ENCODE assay signal across 12 mouse cellular contexts in the genomic region with DNA sequence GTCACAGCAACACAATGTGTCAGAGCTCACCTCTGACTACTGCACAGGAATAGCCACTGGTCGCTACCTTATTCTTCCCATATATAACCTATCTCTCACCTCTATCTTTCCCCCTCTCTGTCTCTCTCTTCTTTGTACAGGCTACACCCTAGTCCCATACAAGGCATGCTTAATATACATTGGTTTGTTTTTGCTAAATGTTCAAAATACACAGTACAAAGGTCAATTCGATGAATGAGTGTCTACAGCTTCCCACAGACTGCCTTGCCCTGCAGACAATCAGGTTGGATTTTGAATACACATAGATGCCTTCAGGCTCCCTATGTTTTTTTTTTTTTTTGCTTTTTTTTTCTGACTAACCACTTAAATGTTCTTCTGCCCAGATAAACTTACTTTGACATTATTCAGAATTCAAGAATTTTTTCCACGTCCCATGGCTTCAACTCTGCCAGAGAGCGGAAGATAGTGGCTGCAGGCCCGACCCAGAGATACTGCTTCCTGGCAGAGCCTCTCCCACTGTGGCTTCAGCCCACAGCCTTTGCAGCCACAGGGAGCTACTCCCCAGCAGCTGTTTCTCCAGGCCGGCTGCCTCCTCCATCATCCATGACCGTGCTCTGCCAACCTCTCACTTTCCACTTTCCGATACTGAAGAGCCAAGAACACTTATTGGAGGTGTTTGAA.
DNase-seq lines count a peak whose midpoint lies in the region; ATAC-seq lines count a peak whose summit lies in the region.
"Had no signal": no experiment of that assay in that cellular context is flagged by ENCODE, and none has a peak within 500 bp of the region (broad histone marks: within the 10 kb centered on the region; RNA-seq: fewer than 3 reads in every experiment).

No protein-coding gene starts in this region.

- intact Hi-C loops in left cerebral cortex, postnatal 14 days (cut with DNase I), result no loop called here

- DNase-seq in left cerebral cortex, adult 18-20 months (ENCODE audit: low spot score in 2 of 2), result peak; percentile 26 to 37
- DNase-seq in left cerebral cortex, postnatal 14 days (ENCODE audit: low spot score in 2 of 2), result no peak
- DNase-seq in heart, adult 9 months (ENCODE audit: low spot score in 2 of 2), result peak; percentile 49 to 57
- no peak for DNase-seq in adrenal gland, postnatal 4 days (ENCODE audit: low spot score in 2 of 2)
- DNase-seq in yolk sac, embryonic 10.5 days (ENCODE audit: low spot score), result no peak
- DNase-seq: cerebellum, adult 11 months; kidney, postnatal 10 days; right cerebral cortex, postnatal 4 days; thymus, adult 2 months had no signal

- no peak overlapping the region for H3K9ac ChIP-seq in embryonic facial prominence, embryonic 15.5 days
- no peak overlapping the region for H3K9ac ChIP-seq in limb, embryonic 15.5 days
- H3K9ac ChIP-seq: limb, embryonic 12.5 days had no signal

- no peaks in the 10 kb centered on the region for H3K36me3 ChIP-seq in embryonic facial prominence, embryonic 15.5 days
- no peaks in the 10 kb centered on the region for H3K36me3 ChIP-seq in limb, embryonic 15.5 days
- H3K36me3 ChIP-seq: limb, embryonic 12.5 days had no signal

- ATAC-seq in embryonic facial prominence, embryonic 15.5 days (ENCODE audit: insufficient number of reproducible peaks, low FRiP score, low TSS enrichment, low read depth), result peak; percentile 85
- 0 out of 2 replicates have a peak, but pooled peaks have one; percentile 74 for ATAC-seq in limb, embryonic 15.5 days (ENCODE audit: insufficient number of reproducible peaks, low FRiP score, low TSS enrichment, low read depth)

- no peak overlapping the region for H3K4me2 ChIP-seq in embryonic facial prominence, embryonic 15.5 days (replicated peaks)
- H3K4me2 ChIP-seq in limb, embryonic 15.5 days, result no peak overlapping the region
- H3K4me2 ChIP-seq: limb, embryonic 12.5 days had no signal

- H3K4me3 ChIP-seq in embryonic facial prominence, embryonic 15.5 days (replicated peaks), result no peak overlapping the region
- H3K4me3 ChIP-seq in limb, embryonic 15.5 days, result no peak overlapping the region
- H3K4me3 ChIP-seq: limb, embryonic 12.5 days had no signal

- peaks cover 7% of the 10 kb centered on the region; the same call in 1 of the 2 replicates for H3K4me1 ChIP-seq in embryonic facial prominence, embryonic 15.5 days
- H3K4me1 ChIP-seq in limb, embryonic 15.5 days, result no peaks in the 10 kb centered on the region; the same call in 1 of the 2 replicates
- H3K4me1 ChIP-seq: limb, embryonic 12.5 days had no signal

- peaks cover 8% of the 10 kb centered on the region; the same call in 1 of the 2 replicates for H3K27me3 ChIP-seq in embryonic facial prominence, embryonic 15.5 days
- H3K27me3 ChIP-seq in limb, embryonic 15.5 days, result no peaks in the 10 kb centered on the region
- H3K27me3 ChIP-seq: limb, embryonic 12.5 days had no signal

- H3K9me3 ChIP-seq in embryonic facial prominence, embryonic 15.5 days (replicated peaks), result no peaks in the 10 kb centered on the region
- H3K9me3 ChIP-seq in limb, embryonic 15.5 days, result no peaks in the 10 kb centered on the region
- H3K9me3 ChIP-seq: limb, embryonic 12.5 days had no signal

- WGBS in embryonic facial prominence, embryonic 15.5 days, result 52% methylated on average over 8 of the region's 8 CpGs
- WGBS in limb, embryonic 15.5 days, result 62% methylated on average over 8 of the region's 8 CpGs

- H3K27ac ChIP-seq in embryonic facial prominence, embryonic 15.5 days (replicated peaks), result peak overlapping the region; percentile 63
- peak overlapping the region; percentile 43; the same call in 1 of the 2 replicates for H3K27ac ChIP-seq in limb, embryonic 15.5 days
- H3K27ac ChIP-seq: limb, embryonic 12.5 days had no signal

Comparison
In these comparisons a context has a peak if more than half of its experiments do, and no peak if none do; other contexts are left out.
1. DNase-seq: peak in left cerebral cortex, adult 18-20 months (2 of 2) and heart, adult 9 months (2 of 2); none in left cerebral cortex, postnatal 14 days (0 of 2), adrenal gland, postnatal 4 days (0 of 2) and yolk sac, embryonic 10.5 days (single experiment).